Mouse (Mus musculus) cerebellum, postnatal 14 days (tissue): Measurements from ENCODE around the gene Epn1.

Experiments
- DNase-seq, 2 experiments: peaks; one replicate each; pipeline ENCODE4 v3.0.0; 2021; ENCODE audit warnings: mixed read lengths in 2 of 2

The Epn1 gene

DNA sequence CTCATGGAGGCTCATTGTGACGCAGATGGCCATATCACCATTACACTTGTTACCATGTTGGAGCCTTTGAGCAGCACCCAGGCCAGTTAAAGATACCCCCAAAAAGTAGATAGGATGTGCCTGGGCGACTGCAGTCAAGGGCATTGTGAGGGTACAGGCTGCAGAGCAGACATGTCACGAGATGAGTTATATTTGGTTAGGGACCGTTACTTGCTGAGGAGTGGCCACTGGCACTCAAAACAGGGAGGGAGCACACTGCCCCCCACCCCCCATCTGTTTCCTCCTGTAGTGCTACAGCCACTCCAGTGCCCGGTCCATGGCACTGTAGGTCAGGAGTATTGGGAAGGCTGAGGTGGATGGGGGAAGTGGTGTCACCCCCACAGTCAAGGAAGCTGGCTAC lies 18.7 kb downstream of the Epn1 start:
- no peak for DNase-seq

DNA sequence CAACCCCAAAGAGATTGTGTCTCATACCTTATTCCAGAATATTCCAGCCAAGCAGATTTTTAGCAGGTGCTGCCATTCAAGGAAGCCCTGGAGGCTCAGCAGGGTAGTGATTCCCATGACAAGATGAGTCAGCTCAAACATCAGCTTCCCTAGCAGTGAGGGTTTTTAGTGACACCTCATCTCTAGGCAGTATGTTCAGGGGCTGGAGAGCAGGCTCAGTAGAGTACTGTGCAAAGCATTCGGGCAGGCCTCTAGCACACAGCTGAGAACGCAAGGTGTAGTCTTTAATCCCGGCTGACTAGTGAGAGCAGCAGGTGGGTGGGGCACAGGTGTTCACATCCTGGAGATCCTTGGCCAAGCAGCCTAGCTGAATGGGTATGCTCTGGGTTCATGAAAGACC lies 19.8 kb downstream of the Epn1 start:
- DNase-seq: no peak

GRCm38 (mm10) chr7:5101066-5101663 lies 21.1 kb downstream of the Epn1 start:
- no peak for DNase-seq

DNA sequence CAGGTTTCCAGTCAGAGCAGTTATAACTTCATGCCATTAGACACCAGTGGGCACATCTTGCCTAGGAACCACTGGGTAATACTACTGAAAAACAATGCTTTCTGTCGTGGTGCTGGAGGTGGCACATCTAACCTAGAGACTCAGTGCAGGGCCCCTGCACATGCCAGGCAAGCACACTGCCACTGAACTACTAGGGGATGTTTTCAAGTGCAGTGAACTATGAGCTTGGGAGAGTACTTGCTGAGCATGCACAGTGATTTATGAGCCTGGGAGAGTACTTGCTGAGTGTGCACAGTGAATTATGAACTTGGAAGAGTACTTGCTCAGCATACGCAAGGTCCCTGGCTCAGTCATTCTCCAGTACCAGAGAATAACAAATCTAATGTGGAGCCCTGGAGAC lies 22.5 kb downstream of the Epn1 start:
- no peak for DNase-seq

GRCm38 (mm10) chr7:5108272-5108671 lies 28.2 kb downstream of the Epn1 start:
- DNase-seq: no peak

- no peak for DNase-seq
These were observed 29.3 kb downstream of the Epn1 start for GRCm38 (mm10) chr7:5109301-5109700.

GRCm38 (mm10) chr7:5112701-5113100 lies 32.7 kb downstream of the Epn1 start:
- no peak for DNase-seq

DNA sequence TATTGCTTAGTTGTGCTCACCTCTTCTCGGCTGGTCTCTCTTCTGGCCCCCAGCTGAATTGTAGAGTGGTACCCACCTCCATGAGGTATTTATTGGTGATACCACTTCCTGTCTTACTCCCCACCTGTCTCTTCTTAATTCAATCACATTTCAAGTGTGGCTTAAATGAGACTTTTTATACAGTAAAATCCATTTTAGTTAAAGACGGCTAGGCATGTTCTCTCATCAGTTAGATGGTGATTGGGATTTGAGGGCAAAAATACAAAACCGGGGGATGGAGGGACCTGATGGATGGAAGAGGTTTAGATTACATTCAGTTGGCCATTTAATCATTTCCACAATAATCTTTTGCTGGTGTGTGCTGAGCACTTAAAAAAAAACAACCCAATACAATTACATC lies 36.8 kb downstream of the Epn1 start, which contains the start of gene Rfpl4:
TSS of gene Rfpl4 (minus strand) at position 101 of the 400 bp plus-strand sequence.
- DNase-seq: no peak

GRCm38 (mm10) chr7:5125078-5125477 lies 45.0 kb downstream of the Epn1 start:
- DNase-seq: no peak

GRCm38 (mm10) chr7:5125549-5126406 lies 45.7 kb downstream of the Epn1 start, which contains the start of gene Rasl2-9:
Gene Rasl2-9 (minus strand): TSS chr7:5125950.
- peak; percentile 86 for DNase-seq
